Mouse (Mus musculus): ENCODE results near the gene Gm20532. TPM values are rescaled to one million over a fixed set of nuclear protein-coding genes. Genes with fewer than 3 reads are reported as not detected.

Gm20532 gene
- polyA plus RNA-seq, 1 experiment, result not detected

DNA sequence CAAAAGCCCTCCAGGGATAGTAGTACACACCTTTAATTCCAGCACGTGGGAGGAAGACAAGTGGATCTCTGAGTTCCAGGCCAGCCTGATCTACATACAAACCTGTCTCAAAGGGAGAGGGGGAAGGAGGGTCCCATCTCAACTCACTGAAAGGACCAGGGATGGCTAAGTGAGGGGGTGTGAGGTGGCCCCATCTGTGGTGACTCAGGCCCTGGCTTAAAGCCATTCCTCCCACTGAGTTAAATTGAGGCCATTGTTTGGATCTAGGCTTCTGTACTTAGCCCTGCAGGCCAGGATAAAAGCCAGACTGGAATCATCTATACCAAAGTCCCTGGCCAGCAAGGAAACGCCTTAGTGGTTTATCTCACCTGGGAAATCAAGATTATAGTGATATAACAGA, 34.8 kb downstream of the Gm20532 start:
- DNase-seq, result no peak
- no peak for TF ChIP-seq CTCF (IDR thresholded peaks at IDR 0.05; ENCODE audit: insufficient read depth, low read length)
- no peak for TF ChIP-seq POLR2A (IDR thresholded peaks at IDR 0.05; ENCODE audit: borderline replicate concordance, extremely low read depth, low read depth, low read length)
- Histone ChIP-seq H3K4me3 (replicated peaks; ENCODE audit: extremely low read depth, low read depth, low read length) (no peak overlapping the region), H3K4me1 (ENCODE audit: control insufficient read depth, insufficient read depth, low read length) (no peaks in the 10 kb centered on the region)
- 45% methylated on average over 2 of the region's 2 CpGs for WGBS

DNA sequence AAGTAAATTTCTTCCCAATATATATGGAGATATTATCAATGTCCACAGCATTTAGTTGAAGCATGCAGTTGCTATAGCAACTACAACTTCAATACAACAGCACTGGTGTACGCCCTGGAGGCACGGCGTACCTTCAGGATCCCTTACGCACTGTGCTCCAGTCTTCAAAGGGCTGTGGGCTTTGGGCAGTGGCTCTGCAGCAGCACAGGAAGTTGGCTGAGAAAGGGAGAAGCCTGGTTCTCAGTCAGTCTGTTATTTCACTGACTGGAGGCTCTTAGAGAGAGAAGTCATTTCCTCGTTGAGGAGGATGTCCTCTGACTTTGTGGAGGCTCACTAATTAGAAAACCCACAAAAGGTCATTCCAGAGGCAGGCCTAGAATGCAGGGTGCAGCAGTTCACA, 36.5 kb downstream of the Gm20532 start:
- Histone ChIP-seq H3K4me3 (replicated peaks; ENCODE audit: extremely low read depth, low read depth, low read length) (no peak overlapping the region), H3K4me1 (ENCODE audit: control insufficient read depth, insufficient read depth, low read length) (no peaks in the 10 kb centered on the region)
- no peak for TF ChIP-seq POLR2A (IDR thresholded peaks at IDR 0.05; ENCODE audit: borderline replicate concordance, extremely low read depth, low read depth, low read length)
- no peak for TF ChIP-seq CTCF (IDR thresholded peaks at IDR 0.05; ENCODE audit: insufficient read depth, low read length)
- no peak for DNase-seq
- WGBS, result 43% methylated on average over 5 of the region's 5 CpGs

DNA sequence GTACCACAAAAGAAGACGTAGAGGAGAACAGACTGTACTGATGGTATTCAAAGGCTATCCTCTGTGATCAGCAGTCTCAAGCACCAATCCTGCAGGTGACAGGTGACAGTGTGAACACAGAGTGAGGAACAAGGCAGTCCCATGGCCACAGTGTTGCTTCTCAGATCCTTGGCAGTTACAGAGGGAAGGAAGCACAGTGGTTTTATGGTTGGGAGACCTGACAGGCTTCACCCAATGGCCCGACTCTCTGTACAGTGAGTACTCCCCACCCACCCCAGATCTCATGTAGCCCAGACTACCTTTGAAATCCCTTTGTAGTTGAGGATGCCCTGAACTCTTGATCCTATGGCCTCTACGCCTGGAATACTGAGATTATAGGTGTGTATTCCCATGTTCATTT, 39.0 kb downstream of the Gm20532 start:
- peaks cover 4% of the 10 kb centered on the region; the same call in 1 of the 2 replicates for H3K4me1 ChIP-seq (ENCODE audit: control insufficient read depth, insufficient read depth, low read length)
- no peak for DNase-seq
- 61% methylated on average over 3 of the region's 3 CpGs for WGBS
- H3K4me3 ChIP-seq (replicated peaks; ENCODE audit: extremely low read depth, low read depth, low read length), result no peak overlapping the region
- no peak for TF ChIP-seq POLR2A (IDR thresholded peaks at IDR 0.05; ENCODE audit: borderline replicate concordance, extremely low read depth, low read depth, low read length)
- TF ChIP-seq CTCF (IDR thresholded peaks at IDR 0.05; ENCODE audit: insufficient read depth, low read length), result no peak

DNA sequence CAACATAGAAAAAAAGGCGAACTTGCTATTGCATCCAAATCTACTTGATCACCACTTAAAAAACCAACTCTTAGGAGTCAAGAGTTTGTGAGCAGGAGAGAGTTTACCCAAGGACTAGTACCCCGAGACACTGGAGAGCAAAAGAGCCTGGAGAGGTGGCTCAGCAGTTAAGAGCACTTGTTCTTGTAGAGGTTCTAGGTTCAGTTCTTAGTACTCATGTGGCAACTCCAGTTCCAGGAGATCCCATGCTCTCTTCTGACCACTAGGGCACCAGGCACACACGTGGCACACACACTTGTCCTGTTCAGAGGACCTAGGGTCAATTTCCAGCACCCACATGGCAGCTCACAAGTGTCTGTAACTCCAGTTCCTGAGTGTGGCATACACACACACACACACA, 39.6 kb downstream of the Gm20532 start:
- Histone ChIP-seq H3K4me1 (ENCODE audit: control insufficient read depth, insufficient read depth, low read length) (peaks cover 4% of the 10 kb centered on the region; the same call in 1 of the 2 replicates), H3K4me3 (replicated peaks; ENCODE audit: extremely low read depth, low read depth, low read length) (no peak overlapping the region)
- no peak for DNase-seq
- 49% methylated on average over 3 of the region's 3 CpGs for WGBS
- TF ChIP-seq CTCF (IDR thresholded peaks at IDR 0.05; ENCODE audit: insufficient read depth, low read length) (peak; percentile 40), POLR2A (IDR thresholded peaks at IDR 0.05; ENCODE audit: borderline replicate concordance, extremely low read depth, low read depth, low read length) (no peak)

DNA sequence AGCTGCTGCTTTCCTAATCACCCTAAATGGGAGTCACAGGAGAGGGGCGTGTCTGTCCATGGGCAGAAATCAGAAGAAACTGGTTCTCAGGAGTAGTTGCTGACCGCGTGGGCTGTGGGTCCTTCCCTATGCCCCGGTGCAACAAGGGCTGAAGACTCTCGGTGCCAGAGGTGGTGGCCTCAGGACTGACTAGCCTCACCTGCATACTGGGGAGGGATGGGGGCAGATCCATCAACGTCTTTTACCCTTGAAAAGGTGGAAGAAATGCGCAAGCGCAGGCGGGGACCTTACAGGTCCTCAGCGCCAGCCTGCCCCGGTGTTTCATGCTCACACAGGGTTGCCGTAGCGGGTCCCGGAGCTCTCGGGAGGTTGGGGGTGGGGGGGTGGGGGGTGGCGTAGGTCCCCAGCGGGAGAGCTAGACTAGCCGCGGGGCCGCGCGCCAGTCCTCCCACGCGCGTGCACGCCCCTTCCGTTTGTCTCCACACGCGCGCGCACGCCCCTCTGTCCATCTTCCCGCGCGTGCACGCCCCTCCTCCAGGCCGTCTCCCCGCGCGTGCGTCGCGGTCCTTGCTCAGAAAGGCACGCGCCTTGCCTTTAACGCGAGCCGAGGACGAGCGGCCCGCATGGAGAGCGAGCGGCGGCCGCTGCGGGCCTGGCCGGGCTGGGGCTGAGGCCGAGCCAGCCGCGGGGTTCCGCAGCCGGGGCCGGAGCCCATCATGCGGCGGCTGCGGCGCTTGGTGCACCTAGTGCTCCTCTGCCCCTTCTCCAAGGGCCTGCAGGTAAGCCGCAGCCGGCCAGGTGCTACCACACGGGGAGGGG, 41.7 kb downstream of the Gm20532 start, which contains the start of gene Fam69b:
TSS of gene Fam69b (plus strand) at position 537 of the 819 bp plus-strand sequence.
- peak; percentile 57 for DNase-seq
- peaks cover 4% of the 10 kb centered on the region; the same call in 1 of the 2 replicates for H3K4me1 ChIP-seq (ENCODE audit: control insufficient read depth, insufficient read depth, low read length)
- no peak for TF ChIP-seq POLR2A (IDR thresholded peaks at IDR 0.05; ENCODE audit: borderline replicate concordance, extremely low read depth, low read depth, low read length)
- TF ChIP-seq CTCF (IDR thresholded peaks at IDR 0.05; ENCODE audit: insufficient read depth, low read length), result no peak
- peak within 1 kb of the TSS; percentile 77 for H3K4me3 ChIP-seq (replicated peaks; ENCODE audit: extremely low read depth, low read depth, low read length)
- WGBS, result under 1% methylated on average over 70 of the region's 70 CpGs

DNA sequence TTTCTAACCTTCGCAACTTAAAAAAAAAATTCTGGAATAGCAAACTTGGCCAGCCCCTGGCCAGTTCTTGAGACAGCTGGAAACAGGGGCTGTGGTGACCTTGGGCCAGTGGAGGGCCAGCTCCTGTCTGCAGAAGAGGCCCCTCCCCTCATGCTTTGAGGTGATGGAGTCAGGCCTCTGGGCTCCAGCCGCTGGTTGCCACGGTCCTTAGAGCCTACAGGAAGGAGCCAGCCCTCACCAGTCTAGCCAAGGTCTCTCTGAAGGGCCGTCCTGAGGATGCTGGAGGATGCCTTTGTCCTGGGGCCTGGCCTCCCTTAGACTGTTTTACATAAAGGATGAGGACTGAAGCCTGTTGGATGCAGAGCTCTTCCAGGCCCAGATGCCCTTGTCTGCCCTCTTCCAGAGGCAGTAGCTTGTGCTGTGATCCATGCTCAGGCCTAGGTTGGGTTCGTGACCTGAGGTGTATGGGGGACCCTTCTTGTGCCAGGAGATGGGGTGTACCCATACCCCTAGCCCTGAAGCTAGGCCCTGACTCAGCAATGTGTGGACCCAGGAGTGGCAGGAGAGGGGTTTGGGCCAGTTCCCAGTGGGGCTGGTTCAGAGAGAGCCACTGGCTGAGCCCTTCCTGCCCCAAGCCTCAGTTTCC, 42.5 kb downstream of the Gm20532 start:
- WGBS, result 39% methylated on average over 5 of the region's 5 CpGs
- no peak for TF ChIP-seq POLR2A (IDR thresholded peaks at IDR 0.05; ENCODE audit: borderline replicate concordance, extremely low read depth, low read depth, low read length)
- TF ChIP-seq CTCF (IDR thresholded peaks at IDR 0.05; ENCODE audit: insufficient read depth, low read length), result no peak
- DNase-seq, result no peak
- Histone ChIP-seq H3K4me3 (replicated peaks; ENCODE audit: extremely low read depth, low read depth, low read length) (peak overlapping the region; percentile 77), H3K4me1 (ENCODE audit: control insufficient read depth, insufficient read depth, low read length) (peaks cover 4% of the 10 kb centered on the region; the same call in 1 of the 2 replicates)

DNA sequence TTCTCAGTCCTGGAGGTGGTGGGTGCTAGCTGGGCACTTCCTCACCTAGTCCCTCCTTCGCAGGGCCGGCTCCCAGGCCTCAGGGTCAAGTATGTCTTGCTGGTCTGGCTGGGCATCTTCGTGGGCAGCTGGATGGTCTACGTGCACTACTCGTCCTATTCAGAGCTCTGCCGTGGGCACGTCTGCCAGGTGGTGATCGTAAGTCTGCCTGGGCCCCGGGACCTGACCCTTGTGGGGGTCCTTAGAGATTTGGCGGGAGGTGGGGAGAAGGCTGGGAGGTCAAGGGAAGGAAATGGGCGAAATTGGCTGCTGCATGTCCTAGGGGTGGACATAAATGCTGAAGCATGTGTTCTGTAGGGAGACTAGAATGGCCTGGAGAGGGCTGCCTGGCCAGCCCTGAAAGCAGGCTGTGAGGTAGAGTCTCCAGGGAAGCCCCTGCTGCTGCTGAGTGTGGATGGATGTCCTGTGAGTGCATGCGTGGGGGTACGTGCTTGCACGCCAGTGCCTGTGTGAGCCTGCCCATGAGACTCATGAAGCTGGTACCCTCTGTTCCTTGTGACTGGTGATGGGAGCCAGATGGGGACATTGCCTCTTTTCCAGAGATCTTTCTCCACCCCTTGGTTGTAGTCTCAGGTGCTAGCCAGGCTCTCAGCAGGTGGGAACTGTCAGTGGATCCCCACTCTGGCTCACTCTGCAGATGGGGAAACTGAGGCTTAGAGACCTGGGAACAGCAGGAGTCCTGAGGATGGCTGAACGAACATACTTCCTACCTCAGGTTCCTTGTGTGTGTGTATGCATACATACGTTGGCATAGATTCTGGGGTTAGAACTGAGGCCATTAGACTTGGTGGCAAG, 46.3 kb downstream of the Gm20532 start:
- 75% methylated on average over 16 of the region's 16 CpGs for WGBS

DNA sequence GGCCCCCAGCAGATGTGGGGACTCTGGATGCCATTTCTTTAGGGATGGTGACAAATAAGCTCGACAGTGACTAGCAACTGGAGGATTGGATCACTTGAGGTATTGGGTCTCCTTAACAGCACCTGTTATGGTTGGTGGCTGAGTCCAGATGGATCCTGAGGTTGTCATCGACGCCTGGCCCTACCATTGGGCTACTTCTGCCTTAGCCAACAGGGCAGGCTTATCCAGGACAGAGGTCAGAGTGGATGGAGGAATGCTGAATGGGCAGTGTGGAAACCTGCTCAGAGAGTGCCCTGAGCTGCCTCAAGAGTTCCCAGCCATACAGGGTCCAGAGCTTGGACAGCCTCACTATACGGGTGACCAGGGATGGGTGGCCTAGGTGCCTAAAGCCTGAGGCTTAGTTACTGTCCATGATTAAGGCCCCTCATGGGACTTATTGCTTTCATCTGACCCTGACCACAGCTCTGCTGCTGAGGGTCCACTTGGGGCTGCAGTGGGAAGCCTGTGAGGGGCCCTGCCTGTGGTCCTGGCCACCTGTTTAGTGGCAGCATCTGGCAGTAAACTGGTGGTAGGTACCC, 47.6 kb downstream of the Gm20532 start:
- DNase-seq, result no peak
- TF ChIP-seq CTCF (IDR thresholded peaks at IDR 0.05; ENCODE audit: insufficient read depth, low read length) (no peak), POLR2A (IDR thresholded peaks at IDR 0.05; ENCODE audit: borderline replicate concordance, extremely low read depth, low read depth, low read length) (no peak)
- Histone ChIP-seq H3K4me1 (ENCODE audit: control insufficient read depth, insufficient read depth, low read length) (peaks cover 8% of the 10 kb centered on the region), H3K4me3 (replicated peaks; ENCODE audit: extremely low read depth, low read depth, low read length) (no peak overlapping the region)
- 79% methylated on average over 4 of the region's 4 CpGs for WGBS

More for the DNA sequence above, 46.3 kb downstream of the Gm20532 start:
- TF ChIP-seq CTCF (IDR thresholded peaks at IDR 0.05; ENCODE audit: insufficient read depth, low read length) (no peak), POLR2A (IDR thresholded peaks at IDR 0.05; ENCODE audit: borderline replicate concordance, extremely low read depth, low read depth, low read length) (no peak)
- Histone ChIP-seq H3K4me3 (replicated peaks; ENCODE audit: extremely low read depth, low read depth, low read length) (no peak overlapping the region), H3K4me1 (ENCODE audit: control insufficient read depth, insufficient read depth, low read length) (peaks cover 4% of the 10 kb centered on the region; the same call in 1 of the 2 replicates)
- DNase-seq, result no peak

Data from lung, adult 2 months (tissue).